Mouse (Mus musculus) liver, postnatal 0 days (tissue): ENCODE measurements around the gene Vmn2r124.
"Not testable (repeated sequence)": the region's sequence is repeated elsewhere in the genome, so short reads cannot be mapped to it uniquely, and the experiment has no call there.

Experiments used
- CTCF ChIP-seq: sonication (generic); IDR thresholded peaks from 2 replicates; pipeline ENCODE4 v1.5.1; 2016; ENCODE audit warnings: antibody characterized with exemption, low read depth
- EP300 ChIP-seq: IDR thresholded peaks from 2 replicates; pipeline ENCODE4 v1.6.1; 2016; ENCODE audit warnings: antibody characterized with exemption, low read depth, mild to moderate bottlenecking

DNA sequence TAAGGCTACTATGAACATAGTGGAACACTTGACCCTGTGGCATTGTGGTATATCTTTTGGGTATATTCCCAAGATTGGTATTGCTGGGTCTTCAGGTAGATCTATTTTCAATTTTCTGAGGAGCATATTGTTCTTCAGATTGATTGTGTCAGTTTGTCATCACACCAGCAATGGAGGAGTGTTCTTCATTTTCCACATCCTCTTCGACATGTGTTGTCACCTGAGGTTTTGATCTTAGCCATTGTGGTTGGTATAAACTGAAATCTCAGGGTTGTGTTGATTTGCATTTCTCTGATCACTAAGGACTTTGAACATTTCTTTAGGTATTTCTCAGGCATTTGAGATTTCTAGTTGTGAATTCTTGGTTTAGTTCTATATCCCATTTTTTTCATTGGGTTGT, 46.4 kb downstream of the Vmn2r124 start:
- TF ChIP-seq CTCF, EP300: not testable (repeated sequence)
